Mouse (Mus musculus) thymus, adult 2 months (tissue): ENCODE data around the gene Ormdl3.

Source experiments
- CTCF ChIP-seq: fragments of 200-500 bp; IDR thresholded peaks from 2 replicates; pipeline ENCODE4 v1.5.1; 2012; ENCODE audit warnings: mild to moderate bottlenecking, control low read depth, low read length, moderate library complexity, borderline replicate concordance; ENCODE audit not compliant: control insufficient read depth, poor library complexity, insufficient read depth; ENCODE audit errors: extremely low read depth
- POLR2A ChIP-seq: fragments of 200-500 bp; IDR thresholded peaks from 2 replicates; pipeline ENCODE4 v1.6.1; 2012; ENCODE audit warnings: mild to moderate bottlenecking, low read length, control low read depth, moderate library complexity; ENCODE audit not compliant: control insufficient read depth, poor library complexity, insufficient read depth; ENCODE audit errors: extremely low read depth

GRCm38 (mm10) chr11:98628706-98629105, 41.5 kb upstream of the Ormdl3 start:
- TF ChIP-seq POLR2A = no peak
- TF ChIP-seq CTCF = no peak
